Mouse (Mus musculus) spleen, adult 18-20 months (tissue): ENCODE results near the gene Fzd2.
A peak's percentile ranks its signal among the peaks of the same experiment; 100 is the strongest.

Source experiments
- DNase-seq, 2 experiments: peaks; one replicate each; pipeline ENCODE4 v3.0.0; 2022; ENCODE audit warnings: mixed read lengths in 2 of 2

Gene Fzd2

GRCm38 (mm10) chr11:102623876-102624789 lies 19.9 kb downstream of the Fzd2 start:
- no peak for DNase-seq

GRCm38 (mm10) chr11:102624888-102625407 lies 20.8 kb downstream of the Fzd2 start:
- DNase-seq = no peak

- no peak for DNase-seq
Measured at GRCm38 (mm10) chr11:102627171-102627931, 23.2 kb downstream of the Fzd2 start.

DNA sequence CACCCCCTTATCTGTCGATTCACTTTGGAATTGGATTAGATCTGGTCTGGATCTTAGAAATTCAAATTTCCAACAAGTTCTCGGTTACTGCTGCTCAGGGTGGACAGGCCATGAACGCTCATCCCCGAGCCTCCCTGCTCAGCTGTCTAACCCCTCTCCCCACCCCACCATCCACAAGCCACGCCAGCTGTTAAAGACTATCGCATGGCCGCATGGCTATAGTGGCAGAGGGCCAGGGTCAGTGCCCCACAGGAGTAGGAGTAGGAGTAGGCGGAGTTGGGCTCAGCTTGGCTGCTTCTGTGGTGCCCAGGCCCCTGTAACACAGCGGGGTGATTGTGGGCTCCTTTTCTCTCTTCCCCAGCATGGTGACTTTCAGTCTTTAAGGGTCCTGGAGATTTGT lies 24.3 kb downstream of the Fzd2 start:
- no peak for DNase-seq

DNA sequence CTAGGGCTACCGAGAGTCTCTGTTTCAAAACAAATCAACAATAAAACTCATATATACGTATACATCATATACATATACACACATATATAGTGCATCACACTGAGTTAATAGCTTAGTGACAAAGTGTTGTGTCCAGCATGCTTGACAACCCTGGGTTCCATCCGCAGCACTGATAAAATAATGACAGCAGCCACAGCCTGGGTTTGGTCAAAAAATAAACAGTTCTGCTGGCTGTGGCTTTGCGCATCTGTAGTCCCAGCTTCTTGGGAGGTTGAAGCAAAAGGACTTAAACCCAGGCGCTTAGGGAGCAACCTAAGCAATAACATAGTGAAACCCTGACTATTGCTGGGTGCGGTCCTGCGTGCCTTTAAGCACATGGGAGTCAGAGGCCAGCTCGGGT lies 25.2 kb downstream of the Fzd2 start:
- no peak for DNase-seq

- no peak for DNase-seq
Measured at GRCm38 (mm10) chr11:102630731-102631130, 26.5 kb downstream of the Fzd2 start.

GRCm38 (mm10) chr11:102631203-102631602 lies 27.0 kb downstream of the Fzd2 start:
- DNase-seq = no peak

GRCm38 (mm10) chr11:102632725-102633124 lies 28.5 kb downstream of the Fzd2 start:
- no peak for DNase-seq

DNA sequence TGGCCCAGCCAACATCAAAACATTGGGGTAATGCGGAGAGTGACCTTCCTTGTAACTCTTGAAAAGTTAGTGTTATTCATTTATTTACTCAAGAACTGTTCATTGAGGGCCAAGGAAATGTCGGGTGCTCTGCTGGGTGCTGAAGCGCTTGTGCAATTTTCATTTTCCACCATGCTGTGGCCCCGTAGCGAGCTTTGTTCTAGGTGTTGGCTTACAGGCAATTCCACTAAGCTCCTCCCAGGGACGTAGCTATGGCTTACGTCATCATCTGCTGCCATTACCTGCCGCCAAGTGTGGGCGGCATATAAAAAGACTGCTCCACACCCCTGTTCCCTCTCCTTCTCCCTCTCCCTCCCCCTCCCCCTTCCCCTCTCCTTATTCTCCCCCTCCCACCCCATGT lies 29.2 kb downstream of the Fzd2 start:
- no peak for DNase-seq

DNA sequence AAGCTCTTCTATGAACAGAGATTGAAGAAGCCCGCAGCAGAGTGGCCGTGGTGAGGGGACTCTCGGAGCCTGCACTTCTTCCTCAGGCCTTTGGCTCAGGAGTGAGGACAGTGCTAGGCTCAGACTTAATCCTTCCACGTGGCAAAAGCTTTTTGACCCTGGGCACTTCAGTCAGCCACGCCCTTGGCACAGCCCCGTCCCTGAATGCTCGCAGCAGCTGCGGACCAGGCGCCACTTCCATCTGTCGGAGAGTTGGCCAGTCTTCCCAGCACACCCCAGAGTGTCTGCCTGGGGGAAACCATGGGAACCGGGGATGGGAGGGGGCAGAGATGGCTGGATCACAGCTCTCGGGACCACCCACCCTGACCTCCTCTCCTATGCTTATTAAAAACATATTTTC lies 32.7 kb downstream of the Fzd2 start:
- DNase-seq = no peak

GRCm38 (mm10) chr11:102643891-102644382 lies 39.7 kb downstream of the Fzd2 start:
- DNase-seq = no peak

GRCm38 (mm10) chr11:102646226-102646625 lies 42.0 kb downstream of the Fzd2 start:
- DNase-seq = no peak

- DNase-seq = no peak
Measured at GRCm38 (mm10) chr11:102647885-102648284, 43.7 kb downstream of the Fzd2 start.

DNA sequence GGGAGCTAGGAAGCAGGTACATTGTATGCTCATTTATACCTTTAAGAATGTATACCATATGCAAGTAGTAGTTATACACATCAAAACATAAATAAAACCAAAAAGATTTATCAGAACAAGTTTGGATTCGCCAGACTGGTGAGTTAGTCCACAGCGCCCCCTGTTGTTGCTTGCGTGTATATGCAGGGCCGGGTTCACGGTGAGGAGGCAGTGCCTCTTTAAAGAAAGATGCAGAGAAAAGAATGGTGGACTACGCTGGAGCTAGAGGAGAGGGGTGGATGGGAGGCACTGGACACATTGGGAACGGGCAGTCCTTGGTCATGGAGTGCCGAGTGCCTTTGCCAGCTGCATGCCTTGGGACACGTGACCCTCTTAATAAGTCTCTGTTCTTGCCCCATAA lies 47.2 kb downstream of the Fzd2 start:
- peak in 1 of 2 experiments; percentile 21 for DNase-seq

GRCm38 (mm10) chr11:102652844-102653243 lies 48.6 kb downstream of the Fzd2 start:
- no peak for DNase-seq

GRCm38 (mm10) chr11:102655888-102656287 lies 51.7 kb downstream of the Fzd2 start:
- no peak for DNase-seq

GRCm38 (mm10) chr11:102656326-102656926 lies 52.2 kb downstream of the Fzd2 start:
- DNase-seq = no peak

DNA sequence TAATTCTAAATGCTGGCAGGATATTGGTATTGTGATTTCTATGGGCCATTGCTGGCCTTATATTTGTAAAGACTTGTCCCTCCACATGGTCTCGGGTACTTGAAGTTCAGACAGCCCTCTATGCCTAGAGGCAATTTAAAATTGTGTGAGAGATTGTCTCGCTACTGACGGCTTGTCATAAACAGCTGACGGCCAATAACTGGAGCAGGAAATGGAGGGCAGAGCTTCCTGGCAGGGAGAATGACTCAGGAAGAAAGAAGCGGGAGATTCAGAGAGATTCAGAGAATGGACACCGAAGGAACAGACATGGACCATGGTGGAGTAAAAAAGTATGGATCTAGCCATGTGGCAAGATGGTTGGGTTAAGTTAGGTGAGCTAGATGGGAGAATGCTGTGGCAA lies 52.7 kb downstream of the Fzd2 start:
- DNase-seq = no peak
